Mouse (Mus musculus): Measurements from ENCODE around the gene Arhgef3.

Gene Arhgef3

GRCm38 (mm10) chr14:27347666-27348065 is 233.0 kb downstream of the Arhgef3 start:
- DNase-seq (ENCODE audit: low spot score): no peak

- no peak for DNase-seq (ENCODE audit: low spot score)
Observed at GRCm38 (mm10) chr14:27348088-27348487, 233.4 kb downstream of the Arhgef3 start.

GRCm38 (mm10) chr14:27348656-27349055 is 234.0 kb downstream of the Arhgef3 start:
- no peak for DNase-seq (ENCODE audit: low spot score)

GRCm38 (mm10) chr14:27349120-27349519 is 234.4 kb downstream of the Arhgef3 start:
- no peak for DNase-seq (ENCODE audit: low spot score)

- no peak for DNase-seq (ENCODE audit: low spot score)
Observed at GRCm38 (mm10) chr14:27349828-27350729, 235.4 kb downstream of the Arhgef3 start.

- DNase-seq (ENCODE audit: low spot score): no peak
Observed at GRCm38 (mm10) chr14:27351051-27351475, 236.4 kb downstream of the Arhgef3 start.

- no peak for DNase-seq (ENCODE audit: low spot score)
Observed at GRCm38 (mm10) chr14:27351476-27352079, 236.9 kb downstream of the Arhgef3 start.

GRCm38 (mm10) chr14:27352470-27352869 is 237.8 kb downstream of the Arhgef3 start:
- DNase-seq (ENCODE audit: low spot score): no peak

GRCm38 (mm10) chr14:27355151-27355550 is 240.5 kb downstream of the Arhgef3 start:
- DNase-seq (ENCODE audit: low spot score): no peak

- no peak for DNase-seq (ENCODE audit: low spot score)
Observed at GRCm38 (mm10) chr14:27355937-27356336, 241.2 kb downstream of the Arhgef3 start.

GRCm38 (mm10) chr14:27357139-27357538 is 242.4 kb downstream of the Arhgef3 start:
- no peak for DNase-seq (ENCODE audit: low spot score)

- no peak for DNase-seq (ENCODE audit: low spot score)
Observed at GRCm38 (mm10) chr14:27358202-27358601, 243.5 kb downstream of the Arhgef3 start.

GRCm38 (mm10) chr14:27360849-27361248 is 246.2 kb downstream of the Arhgef3 start:
- no peak for DNase-seq (ENCODE audit: low spot score)

- no peak for DNase-seq (ENCODE audit: low spot score)
Observed at GRCm38 (mm10) chr14:27361514-27361913, 246.8 kb downstream of the Arhgef3 start.

GRCm38 (mm10) chr14:27364668-27365257 is 250.1 kb downstream of the Arhgef3 start:
- DNase-seq (ENCODE audit: low spot score): no peak

GRCm38 (mm10) chr14:27367117-27367711 is 252.5 kb downstream of the Arhgef3 start:
- DNase-seq (ENCODE audit: low spot score): no peak

GRCm38 (mm10) chr14:27368619-27369018 is 253.9 kb downstream of the Arhgef3 start:
- DNase-seq (ENCODE audit: low spot score): no peak

GRCm38 (mm10) chr14:27369503-27369902 is 254.8 kb downstream of the Arhgef3 start:
- no peak for DNase-seq (ENCODE audit: low spot score)

- DNase-seq (ENCODE audit: low spot score): no peak
Observed at GRCm38 (mm10) chr14:27371669-27372076, 257.0 kb downstream of the Arhgef3 start.

GRCm38 (mm10) chr14:27373498-27373897 is 258.8 kb downstream of the Arhgef3 start:
- DNase-seq (ENCODE audit: low spot score): no peak

GRCm38 (mm10) chr14:27376115-27376648 is 261.5 kb downstream of the Arhgef3 start:
- DNase-seq (ENCODE audit: low spot score): no peak

GRCm38 (mm10) chr14:27378669-27379068 is 264.0 kb downstream of the Arhgef3 start:
- no peak for DNase-seq (ENCODE audit: low spot score)

Measured in testis, postnatal 10 days (tissue).